Mouse (Mus musculus): ENCODE results near the gene Pip4p1.
"Not testable (repeated sequence)": the region's sequence is repeated elsewhere in the genome, so short reads cannot be mapped to it uniquely, and the experiment has no call there.

Gene Pip4p1

GRCm38 (mm10) chr14:50938940-50939339 is 8.3 kb upstream of the Pip4p1 start:
- DNase-seq (ENCODE audit: low spot score in 2 of 2): no peak

- DNase-seq (ENCODE audit: low spot score in 2 of 2): no peak
Observed at GRCm38 (mm10) chr14:50938119-50938908, 7.7 kb upstream of the Pip4p1 start.

- DNase-seq (ENCODE audit: low spot score in 2 of 2): no peak
Observed at GRCm38 (mm10) chr14:50936649-50937048, 6.0 kb upstream of the Pip4p1 start.

GRCm38 (mm10) chr14:50931493-50932020 is 901 bp upstream of the Pip4p1 start:
- no peak for DNase-seq (ENCODE audit: low spot score in 2 of 2)

- DNase-seq (ENCODE audit: low spot score in 2 of 2): peak in 1 of 2 experiments; percentile 60
Observed at GRCm38 (mm10) chr14:50930377-50930753, 291 bp downstream of the Pip4p1 start.

GRCm38 (mm10) chr14:50929951-50930350 is 705 bp downstream of the Pip4p1 start:
- no peak for DNase-seq (ENCODE audit: low spot score in 2 of 2)

GRCm38 (mm10) chr14:50927366-50927765 is 3.3 kb downstream of the Pip4p1 start:
- DNase-seq (ENCODE audit: low spot score in 2 of 2): no peak

GRCm38 (mm10) chr14:50925111-50925920 is 5.3 kb downstream of the Pip4p1 start:
- no peak for DNase-seq (ENCODE audit: low spot score in 2 of 2)

GRCm38 (mm10) chr14:50924281-50925064 is 6.2 kb downstream of the Pip4p1 start, which contains the start of the genes Osgep and Apex1:
Gene Osgep, minus strand, starts transcription at chr14:50924893.
Gene Apex1, plus strand, starts transcription at chr14:50924968.
- peak; percentile 94 to 97 for DNase-seq (ENCODE audit: low spot score in 2 of 2)

GRCm38 (mm10) chr14:50923437-50923836 is 7.2 kb downstream of the Pip4p1 start:
- DNase-seq (ENCODE audit: low spot score in 2 of 2): not testable (repeated sequence)

- no peak for DNase-seq (ENCODE audit: low spot score in 2 of 2)
Observed at GRCm38 (mm10) chr14:50911356-50911755, 19.3 kb downstream of the Pip4p1 start.

GRCm38 (mm10) chr14:50908126-50908525 is 22.5 kb downstream of the Pip4p1 start:
- no peak for DNase-seq (ENCODE audit: low spot score in 2 of 2)

- DNase-seq (ENCODE audit: low spot score in 2 of 2): not testable (repeated sequence)
Observed at GRCm38 (mm10) chr14:50905327-50905726, 25.3 kb downstream of the Pip4p1 start.

- DNase-seq (ENCODE audit: low spot score in 2 of 2): no peak
Observed at GRCm38 (mm10) chr14:50904828-50905129, 25.9 kb downstream of the Pip4p1 start.

- DNase-seq (ENCODE audit: low spot score in 2 of 2): no peak
Observed at GRCm38 (mm10) chr14:50903973-50904827, 26.5 kb downstream of the Pip4p1 start.

GRCm38 (mm10) chr14:50897992-50898391 is 32.7 kb downstream of the Pip4p1 start:
- not testable (repeated sequence) for DNase-seq (ENCODE audit: low spot score in 2 of 2)

- DNase-seq (ENCODE audit: low spot score in 2 of 2): no peak
Observed at GRCm38 (mm10) chr14:50897374-50897765, 33.3 kb downstream of the Pip4p1 start, which contains the start of gene Klhl33. Gene Klhl33, minus strand, starts transcription at chr14:50897507.

GRCm38 (mm10) chr14:50896747-50897373 is 33.8 kb downstream of the Pip4p1 start:
- DNase-seq (ENCODE audit: low spot score in 2 of 2): no peak

GRCm38 (mm10) chr14:50895985-50896746 is 34.5 kb downstream of the Pip4p1 start:
- DNase-seq (ENCODE audit: low spot score in 2 of 2): peak in 1 of 2 experiments; percentile 31

- DNase-seq (ENCODE audit: low spot score in 2 of 2): no peak
Observed at GRCm38 (mm10) chr14:50895407-50895806, 35.2 kb downstream of the Pip4p1 start.
